Mouse (Mus musculus): Measurements from ENCODE around the gene Stab1. TPM values are rescaled to one million over a fixed set of nuclear protein-coding genes. Genes with fewer than 3 reads are reported as not detected.
A peak's percentile ranks its signal among the peaks of the same experiment; 100 is the strongest.

Gene Stab1
- polyA plus RNA-seq, 1 experiment = 0.46 TPM

DNA sequence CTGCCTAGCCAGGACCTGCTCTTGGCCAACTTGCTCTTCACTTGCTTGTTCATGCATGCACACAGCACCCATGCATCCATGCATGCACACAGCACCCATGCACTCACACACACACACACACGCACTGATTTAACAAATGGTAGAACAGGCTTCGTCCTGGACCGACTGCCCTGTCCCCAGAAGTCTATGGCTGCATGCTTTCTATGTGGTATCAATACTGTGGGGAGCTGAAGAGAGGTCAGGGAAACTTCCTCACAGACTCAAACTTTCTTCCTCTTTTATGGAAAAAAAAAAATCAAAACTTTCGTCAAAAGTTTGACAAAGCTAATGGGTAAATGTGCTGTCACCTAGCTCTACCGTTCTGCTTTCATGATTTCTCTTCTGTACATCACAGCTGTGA, 15.1 kb upstream of the Stab1 start:
- no peak overlapping the region for H3K4me2 ChIP-seq (ENCODE audit: low read depth)
- peak; percentile 62 for TF ChIP-seq POLR2AphosphoS2 (IDR thresholded peaks at IDR 0.05; ENCODE audit: insufficient read length, low read depth)
- TF ChIP-seq TCF12 (IDR thresholded peaks at IDR 0.05; ENCODE audit: insufficient read depth, poor library complexity, severe bottlenecking) = no peak
- no peak for TF ChIP-seq CEBPB (IDR thresholded peaks at IDR 0.05; ENCODE audit: insufficient read depth, poor library complexity, severe bottlenecking)
- TF ChIP-seq POLR2A (IDR thresholded peaks at IDR 0.05; ENCODE audit: insufficient read length, low read depth) = peak; percentile 28
- H3K79me2 ChIP-seq (ENCODE audit: control insufficient read depth, insufficient read depth) = peaks cover 8% of the 10 kb centered on the region
- H3K36me3 ChIP-seq (ENCODE audit: control insufficient read depth, insufficient read depth) = peaks cover 72% of the 10 kb centered on the region
- H3ac ChIP-seq (ENCODE audit: control insufficient read depth, insufficient read length) = no peak overlapping the region
- no peaks in the 10 kb centered on the region for H3K27me3 ChIP-seq (ENCODE audit: control insufficient read depth, insufficient read depth, insufficient read length)
- H3K4me3 ChIP-seq = no peak overlapping the region

DNA sequence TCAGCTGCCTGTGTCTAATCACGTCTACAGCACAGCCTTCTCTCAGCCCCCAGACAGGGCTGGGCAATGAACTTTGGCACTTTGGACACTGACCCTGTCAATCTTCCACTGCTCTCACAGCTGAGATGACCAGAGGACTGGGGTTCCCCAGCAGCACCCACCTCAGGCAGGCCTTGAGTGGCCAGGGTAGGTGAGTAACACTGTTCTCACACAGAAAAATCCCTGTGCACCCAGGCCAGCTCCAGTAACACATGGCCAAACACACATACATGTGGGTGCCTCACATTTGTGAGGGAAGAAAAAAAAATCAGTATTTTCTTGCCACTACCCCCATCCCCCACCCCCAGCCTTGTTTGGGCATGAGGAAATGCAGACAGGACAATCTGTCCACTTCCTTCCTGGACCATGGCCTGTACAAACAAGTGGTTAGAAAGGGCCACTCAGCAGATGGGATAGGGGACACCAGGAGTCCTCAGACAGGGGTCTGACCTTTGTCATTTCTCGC, 14.4 kb upstream of the Stab1 start:
- TF ChIP-seq MAX (IDR thresholded peaks at IDR 0.05; ENCODE audit: low read depth) = no peak
- no peak for TF ChIP-seq POLR2AphosphoS2 (IDR thresholded peaks at IDR 0.05; ENCODE audit: insufficient read length, low read depth)
- TF ChIP-seq REST (IDR thresholded peaks at IDR 0.05; ENCODE audit: insufficient read depth, insufficient read length) = no peak
- no peak for TF ChIP-seq CEBPB (IDR thresholded peaks at IDR 0.05; ENCODE audit: insufficient read depth, poor library complexity, severe bottlenecking)
- TF ChIP-seq TCF3 (IDR thresholded peaks at IDR 0.05; ENCODE audit: insufficient read length, low read depth) = no peak
- TF ChIP-seq POLR2A (IDR thresholded peaks at IDR 0.05; ENCODE audit: insufficient read length, low read depth) = no peak
- TF ChIP-seq E2F4 (IDR thresholded peaks at IDR 0.05; ENCODE audit: insufficient read depth) = no peak
- no peak for TF ChIP-seq SRF (IDR thresholded peaks at IDR 0.05; ENCODE audit: control insufficient read depth, insufficient read length, low read depth)
- no peak for TF ChIP-seq MYOD1 (IDR thresholded peaks at IDR 0.05; ENCODE audit: control insufficient read depth in 1 of 3, insufficient read length in 2 of 3, low read depth in 2 of 3)
- TF ChIP-seq TCF12 (IDR thresholded peaks at IDR 0.05; ENCODE audit: insufficient read depth, poor library complexity, severe bottlenecking) = no peak
- TF ChIP-seq USF1 (IDR thresholded peaks at IDR 0.05; ENCODE audit: low read depth) = no peak
- no peak for TF ChIP-seq MYOG (IDR thresholded peaks at IDR 0.05; ENCODE audit: control insufficient read depth in 1 of 3, insufficient read depth in 1 of 3, insufficient read length in 2 of 3, low read depth in 2 of 3)
- Histone ChIP-seq H3ac (ENCODE audit: control insufficient read depth, insufficient read length) (no peak overlapping the region), H3K79me2 (ENCODE audit: control insufficient read depth, insufficient read depth) (peaks cover 8% of the 10 kb centered on the region), H3K4me3 (no peak overlapping the region), H3K27me3 (ENCODE audit: control insufficient read depth, insufficient read depth, insufficient read length) (no peaks in the 10 kb centered on the region), H3K4me2 (ENCODE audit: low read depth) (no peak overlapping the region), H3K36me3 (ENCODE audit: control insufficient read depth, insufficient read depth) (peaks cover 65% of the 10 kb centered on the region)

DNA sequence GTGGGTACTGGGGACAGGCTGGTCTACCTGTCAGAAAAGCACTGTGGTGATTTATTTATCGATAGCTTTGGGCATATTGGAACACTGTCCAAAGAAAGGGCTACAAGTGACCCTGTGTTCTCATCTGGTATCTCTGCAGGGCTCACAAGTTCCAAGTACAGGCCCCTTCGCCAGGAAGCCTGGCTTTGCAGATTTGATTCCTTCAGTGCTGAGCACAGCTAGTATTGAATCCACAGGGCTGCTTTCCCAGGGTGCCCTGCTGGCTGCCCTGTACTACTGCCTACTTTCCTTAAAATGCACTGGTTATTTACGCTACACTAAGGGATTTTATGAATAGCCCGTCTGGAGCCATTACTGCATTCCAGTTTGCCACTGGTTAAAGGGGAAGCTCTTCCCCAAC, 13.1 kb upstream of the Stab1 start:
- peaks cover 51% of the 10 kb centered on the region for H3K36me3 ChIP-seq (ENCODE audit: control insufficient read depth, insufficient read depth)
- TF ChIP-seq SRF (IDR thresholded peaks at IDR 0.05; ENCODE audit: control insufficient read depth, insufficient read length, low read depth) = no peak
- TF ChIP-seq POLR2A (IDR thresholded peaks at IDR 0.05; ENCODE audit: insufficient read length, low read depth) = no peak
- TF ChIP-seq MYOG (IDR thresholded peaks at IDR 0.05; ENCODE audit: control insufficient read depth in 1 of 3, insufficient read depth in 1 of 3, insufficient read length in 2 of 3, low read depth in 2 of 3) = no peak
- no peak for TF ChIP-seq TCF12 (IDR thresholded peaks at IDR 0.05; ENCODE audit: insufficient read depth, poor library complexity, severe bottlenecking)
- TF ChIP-seq TCF3 (IDR thresholded peaks at IDR 0.05; ENCODE audit: insufficient read length, low read depth) = no peak
- no peak for TF ChIP-seq POLR2AphosphoS2 (IDR thresholded peaks at IDR 0.05; ENCODE audit: insufficient read length, low read depth)
- no peak for TF ChIP-seq E2F4 (IDR thresholded peaks at IDR 0.05; ENCODE audit: insufficient read depth)
- TF ChIP-seq MYOD1 (IDR thresholded peaks at IDR 0.05; ENCODE audit: control insufficient read depth in 1 of 3, insufficient read length in 2 of 3, low read depth in 2 of 3) = no peak
- no peak for TF ChIP-seq USF1 (IDR thresholded peaks at IDR 0.05; ENCODE audit: low read depth)
- TF ChIP-seq CEBPB (IDR thresholded peaks at IDR 0.05; ENCODE audit: insufficient read depth, poor library complexity, severe bottlenecking) = no peak
- no peak for TF ChIP-seq REST (IDR thresholded peaks at IDR 0.05; ENCODE audit: insufficient read depth, insufficient read length)
- TF ChIP-seq MAX (IDR thresholded peaks at IDR 0.05; ENCODE audit: low read depth) = no peak
- no peak overlapping the region for H3K4me2 ChIP-seq (ENCODE audit: low read depth)
- no peak overlapping the region for H3ac ChIP-seq (ENCODE audit: control insufficient read depth, insufficient read length)
- H3K4me3 ChIP-seq = no peak overlapping the region
- no peaks in the 10 kb centered on the region for H3K27me3 ChIP-seq (ENCODE audit: control insufficient read depth, insufficient read depth, insufficient read length)
- peaks cover 8% of the 10 kb centered on the region for H3K79me2 ChIP-seq (ENCODE audit: control insufficient read depth, insufficient read depth)

DNA sequence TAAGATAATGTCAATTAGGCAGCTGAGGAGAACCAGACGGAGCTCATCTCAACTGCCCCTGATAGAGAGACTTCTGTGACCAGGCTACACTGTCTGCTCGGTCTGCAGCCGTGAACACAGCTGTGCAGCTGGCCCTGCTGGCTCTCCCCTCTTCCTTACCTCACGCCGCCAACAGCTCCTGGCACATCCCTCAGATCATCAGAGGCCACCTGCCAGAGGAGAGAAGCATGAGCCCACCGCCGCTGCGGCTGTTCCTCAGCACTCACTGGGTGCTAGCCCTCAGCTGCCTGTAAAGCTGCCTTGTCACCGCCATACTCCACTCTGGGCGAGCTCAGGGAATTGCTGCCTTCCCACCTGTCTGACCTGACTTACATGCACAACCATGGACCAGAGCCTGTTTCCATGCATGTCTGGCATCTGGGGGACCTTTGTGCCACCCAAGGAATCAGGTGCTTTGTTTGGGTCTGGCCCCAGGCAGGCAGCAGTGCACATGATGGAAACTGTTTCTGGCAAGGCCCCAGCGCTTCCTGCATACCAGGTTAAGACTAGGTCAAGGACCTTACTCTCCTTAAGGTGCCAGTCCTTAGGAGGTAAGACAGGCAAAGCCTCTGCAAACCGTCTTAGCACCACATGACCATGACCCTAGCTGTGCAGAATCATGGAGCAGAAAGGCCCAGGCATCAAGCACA, 11.4 kb upstream of the Stab1 start:
- H3ac ChIP-seq (ENCODE audit: control insufficient read depth, insufficient read length) = no peak overlapping the region
- H3K27me3 ChIP-seq (ENCODE audit: control insufficient read depth, insufficient read depth, insufficient read length) = no peaks in the 10 kb centered on the region
- H3K4me2 ChIP-seq (ENCODE audit: low read depth) = no peak overlapping the region
- peaks cover 45% of the 10 kb centered on the region for H3K36me3 ChIP-seq (ENCODE audit: control insufficient read depth, insufficient read depth)
- TF ChIP-seq USF1 (IDR thresholded peaks at IDR 0.05; ENCODE audit: low read depth) (no peak), MYOG (IDR thresholded peaks at IDR 0.05; ENCODE audit: control insufficient read depth in 1 of 3, insufficient read depth in 1 of 3, insufficient read length in 2 of 3, low read depth in 2 of 3) (peak in 1 of 3 experiments; percentile 24), REST (IDR thresholded peaks at IDR 0.05; ENCODE audit: insufficient read depth, insufficient read length) (no peak), MAX (IDR thresholded peaks at IDR 0.05; ENCODE audit: low read depth) (no peak), SRF (IDR thresholded peaks at IDR 0.05; ENCODE audit: control insufficient read depth, insufficient read length, low read depth) (no peak), POLR2A (IDR thresholded peaks at IDR 0.05; ENCODE audit: insufficient read length, low read depth) (peak; percentile 26), CEBPB (IDR thresholded peaks at IDR 0.05; ENCODE audit: insufficient read depth, poor library complexity, severe bottlenecking) (no peak), POLR2AphosphoS2 (IDR thresholded peaks at IDR 0.05; ENCODE audit: insufficient read length, low read depth) (peak; percentile 1), TCF12 (IDR thresholded peaks at IDR 0.05; ENCODE audit: insufficient read depth, poor library complexity, severe bottlenecking) (no peak), E2F4 (IDR thresholded peaks at IDR 0.05; ENCODE audit: insufficient read depth) (no peak), MYOD1 (IDR thresholded peaks at IDR 0.05; ENCODE audit: control insufficient read depth in 1 of 3, insufficient read length in 2 of 3, low read depth in 2 of 3) (peak in 2 of 3 experiments; percentile 5 to 7), TCF3 (IDR thresholded peaks at IDR 0.05; ENCODE audit: insufficient read length, low read depth) (no peak)
- peaks cover 8% of the 10 kb centered on the region for H3K79me2 ChIP-seq (ENCODE audit: control insufficient read depth, insufficient read depth)
- H3K4me3 ChIP-seq = no peak overlapping the region

All from myocyte (in vitro differentiated cells).